Mouse (Mus musculus) left cerebral cortex, postnatal 25 days (tissue): ENCODE measurements around the gene Rasa3. TPM values are rescaled to one million over a fixed set of nuclear protein-coding genes. Genes with fewer than 3 reads are reported as not detected.
A peak's percentile ranks its signal among the peaks of the same experiment; 100 is the strongest.

Experiments
- DNase-seq, 2 experiments: peaks; one replicate each; pipeline ENCODE4 v3.0.0; 2022; ENCODE audit warnings: low spot score in 2 of 2, mixed read lengths in 1 of 2
- intact Hi-C: fragments of 180-260 bp; cut with DNase I; formaldehyde crosslinking; loops from one replicate; pipeline ENCODE4 v1.15.1; 2025
- total RNA-seq, 2 experiments: library from RNA; stranded (reverse); gene quantifications; 2 replicates each; pipeline ENCODE4 v1.2.3; 2021

The Rasa3 gene
- total RNA-seq, 2 experiments from 2014 or later, result 56.7 TPM

DNA sequence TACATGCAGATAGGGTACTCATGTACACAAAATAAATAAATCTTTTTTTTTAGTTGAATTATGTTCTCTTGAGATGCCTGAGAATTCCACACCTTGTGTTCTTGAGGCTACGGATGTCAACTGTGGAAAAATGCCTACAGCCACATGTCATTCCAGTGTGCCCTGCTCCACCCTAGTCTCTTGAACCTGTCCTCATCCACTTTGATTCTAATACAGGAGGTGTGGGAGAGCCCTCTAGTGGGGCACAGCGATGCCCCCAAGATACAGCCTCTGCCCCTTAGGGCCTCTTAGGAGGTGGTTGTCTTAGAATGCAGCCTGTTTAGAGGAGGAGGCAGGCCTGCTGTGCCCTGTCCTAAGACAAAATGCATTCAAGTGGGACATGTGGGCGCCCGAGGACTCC, 10.5 kb upstream of the Rasa3 start:
- intact Hi-C loops, result no loop called here

GRCm38 (mm10) chr8:13687101-13687717, 9.8 kb upstream of the Rasa3 start:
- intact Hi-C loops, result no loop called here
- no peak for DNase-seq

More for the DNA sequence above, 10.5 kb upstream of the Rasa3 start:
- no peak for DNase-seq

DNA sequence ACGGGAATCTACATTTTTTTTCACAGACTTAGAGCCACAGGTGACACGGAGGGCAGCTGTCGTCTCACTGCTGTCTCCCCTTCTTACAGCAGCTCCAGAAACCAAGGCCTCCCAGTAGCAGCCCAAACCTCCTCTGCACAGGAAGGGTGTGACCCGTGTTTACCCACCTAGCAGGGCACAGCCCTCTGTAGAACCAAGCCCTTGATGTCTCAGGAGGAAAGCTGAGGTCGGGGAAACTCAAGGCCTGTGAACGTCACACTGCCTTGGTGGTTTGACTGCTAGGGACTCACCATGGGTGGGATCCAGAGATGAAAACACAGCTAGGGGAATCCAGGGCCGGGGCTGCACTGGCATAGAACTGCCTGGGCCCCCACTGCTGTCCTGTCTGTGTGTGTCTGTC, 9.0 kb upstream of the Rasa3 start:
- no peak for DNase-seq
- intact Hi-C loops, result no loop called here

GRCm38 (mm10) chr8:13685674-13686314, 8.4 kb upstream of the Rasa3 start:
- intact Hi-C loops, result no loop called here
- DNase-seq, result no peak

DNA sequence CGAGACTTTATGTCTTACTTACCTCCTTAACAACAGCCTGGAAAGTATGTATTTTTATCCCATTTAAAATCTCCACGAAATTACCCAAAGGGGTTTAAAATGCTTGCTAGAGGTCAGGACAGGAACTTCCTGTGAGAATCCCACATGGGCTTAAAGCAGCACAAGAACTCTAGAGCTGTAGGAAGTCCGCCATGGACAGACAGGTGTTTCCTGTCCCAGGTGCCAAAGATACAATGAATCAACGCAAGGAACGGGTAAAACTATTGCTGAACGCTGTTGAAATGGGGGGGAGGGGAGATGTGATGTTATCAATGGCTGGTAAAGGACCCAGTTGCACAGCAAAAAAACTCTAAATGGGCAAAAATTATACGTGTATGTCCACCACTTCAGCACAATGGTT, 6.7 kb upstream of the Rasa3 start:
- no peak for DNase-seq
- intact Hi-C loops, result no loop called here

- intact Hi-C loops, result no loop called here
Observed at GRCm38 (mm10) chr8:13678182-13678581, 779 bp upstream of the Rasa3 start.

GRCm38 (mm10) chr8:13676701-13677412, 546 bp downstream of the Rasa3 start:
- DNase-seq, result peak; percentile 77 to 78
- intact Hi-C loops, result loop anchor here (1.0 to 2.0 kb wide), 4 partner anchors 33 to 126 kb away; no protein-coding TSS in a partner anchor

More at GRCm38 (mm10) chr8:13678182-13678581, 779 bp upstream of the Rasa3 start:
- no peak for DNase-seq

DNA sequence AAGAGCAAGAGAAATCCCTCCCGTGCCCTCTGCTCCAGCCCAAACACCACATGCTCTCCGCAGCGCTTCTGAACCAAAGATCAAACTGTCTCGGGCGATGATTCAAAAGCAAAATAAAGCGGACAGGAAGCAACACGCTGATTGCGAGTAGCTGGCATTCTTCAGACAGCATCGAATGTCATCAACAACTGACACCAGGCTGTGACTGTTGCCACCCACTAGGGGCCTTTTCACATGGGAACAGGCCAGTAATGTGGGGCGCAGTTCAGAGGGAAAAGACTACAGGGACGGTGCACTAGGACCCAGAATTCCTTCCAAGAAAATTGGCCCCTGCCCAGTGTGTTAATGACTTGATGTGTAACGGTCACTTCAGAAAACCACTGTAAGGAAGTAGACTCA, 1.1 kb downstream of the Rasa3 start:
- intact Hi-C loops, result loop anchor here (1.0 to 2.0 kb wide), 4 partner anchors 32 to 126 kb away; no protein-coding TSS in a partner anchor
- peak; percentile 45 to 65 for DNase-seq

DNA sequence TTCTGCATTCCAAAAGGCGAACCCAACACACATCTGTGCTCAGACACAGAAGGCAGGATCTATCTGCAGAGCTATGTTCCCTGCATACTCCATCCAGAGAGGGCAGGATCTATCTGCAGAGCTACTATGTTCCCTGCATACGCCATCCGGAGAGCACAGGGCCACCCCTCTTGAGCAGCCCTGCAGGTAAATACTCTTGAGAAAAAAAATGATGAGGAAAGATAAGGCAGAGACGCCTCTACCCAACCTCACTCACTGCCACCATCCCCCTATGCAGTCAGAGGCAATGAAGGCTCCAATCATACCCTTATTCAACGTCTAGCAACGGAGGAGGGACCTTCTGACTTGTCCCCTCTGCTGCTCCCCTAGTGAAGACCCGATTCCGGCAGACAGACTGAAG, 1.9 kb downstream of the Rasa3 start:
- intact Hi-C loops, result no loop called here
- peak in 1 of 2 experiments; percentile 29 for DNase-seq

DNA sequence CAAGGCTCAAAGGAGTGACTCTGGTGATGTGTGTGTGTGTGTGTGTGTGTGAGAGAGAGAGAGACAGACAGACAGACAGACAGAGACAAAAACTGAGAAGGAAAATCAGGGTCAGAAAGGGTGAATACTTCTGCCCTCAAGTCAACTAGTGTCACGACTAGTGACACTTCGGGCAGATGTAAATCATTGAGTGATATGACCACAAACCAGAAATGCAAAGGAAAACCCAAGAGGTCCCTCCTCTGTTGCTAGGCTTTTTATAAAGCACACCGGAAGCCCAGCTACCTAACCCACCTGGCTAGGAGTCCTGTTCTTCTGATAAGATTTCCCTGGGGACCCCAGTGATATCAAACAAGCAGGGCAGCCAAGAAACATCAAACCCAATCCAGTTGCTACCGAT, 2.3 kb downstream of the Rasa3 start:
- intact Hi-C loops, result no loop called here
- DNase-seq, result no peak

DNA sequence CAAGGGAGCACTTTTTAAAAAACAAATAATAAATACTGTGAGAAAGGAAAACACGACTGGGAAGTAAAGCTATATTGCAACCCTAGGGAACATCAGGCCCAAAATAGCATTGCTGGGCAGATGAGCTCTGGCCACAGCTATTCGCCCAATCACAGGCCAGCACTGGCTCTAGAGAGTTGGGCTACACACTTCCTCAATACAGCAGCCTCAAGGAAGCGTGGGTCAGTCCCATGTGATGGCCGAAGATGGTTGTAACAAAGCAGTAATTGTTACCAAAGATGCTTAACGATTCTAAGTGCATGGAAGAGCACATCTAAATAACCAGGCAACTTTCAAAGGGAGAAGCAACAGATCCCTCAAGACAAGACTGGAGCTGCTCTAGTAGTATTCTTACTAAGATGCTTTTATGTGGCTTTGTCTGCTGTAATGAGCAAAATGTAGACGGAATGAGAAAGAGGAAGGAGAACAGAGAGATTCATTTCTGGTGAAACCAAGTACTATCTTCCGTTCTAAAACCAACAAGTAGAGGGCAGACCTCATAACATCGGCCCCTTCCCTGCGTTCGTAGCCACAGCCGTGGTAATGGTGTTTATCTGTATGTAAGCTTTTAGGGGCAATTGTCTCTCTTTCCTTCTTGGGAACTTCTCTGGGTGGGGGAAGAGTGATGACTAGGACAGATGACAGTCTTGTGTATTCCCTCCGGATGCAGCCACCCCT, 3.0 kb downstream of the Rasa3 start:
- intact Hi-C loops, result no loop called here
- DNase-seq, result peak in 1 of 2 experiments; percentile 40

DNA sequence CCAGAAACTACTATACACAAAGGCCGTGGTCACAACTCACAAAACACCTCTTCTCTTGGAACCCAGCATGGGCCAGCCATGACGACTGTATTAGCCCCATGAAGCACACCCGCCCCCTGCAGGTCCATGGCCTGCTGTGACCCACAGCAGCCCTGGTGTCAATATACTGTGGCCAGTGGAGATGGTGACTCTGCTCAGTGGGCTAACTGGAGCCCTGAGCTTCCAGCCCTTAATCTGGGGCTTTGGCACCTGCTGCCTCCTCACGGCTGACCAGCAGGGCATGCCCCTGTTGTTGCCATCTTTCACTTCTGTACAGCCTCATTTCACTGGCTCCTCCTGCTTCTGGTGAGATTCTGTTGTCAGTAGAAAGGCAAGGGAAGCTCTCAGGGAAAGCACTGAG, 4.2 kb downstream of the Rasa3 start:
- no peak for DNase-seq
- intact Hi-C loops, result no loop called here

DNA sequence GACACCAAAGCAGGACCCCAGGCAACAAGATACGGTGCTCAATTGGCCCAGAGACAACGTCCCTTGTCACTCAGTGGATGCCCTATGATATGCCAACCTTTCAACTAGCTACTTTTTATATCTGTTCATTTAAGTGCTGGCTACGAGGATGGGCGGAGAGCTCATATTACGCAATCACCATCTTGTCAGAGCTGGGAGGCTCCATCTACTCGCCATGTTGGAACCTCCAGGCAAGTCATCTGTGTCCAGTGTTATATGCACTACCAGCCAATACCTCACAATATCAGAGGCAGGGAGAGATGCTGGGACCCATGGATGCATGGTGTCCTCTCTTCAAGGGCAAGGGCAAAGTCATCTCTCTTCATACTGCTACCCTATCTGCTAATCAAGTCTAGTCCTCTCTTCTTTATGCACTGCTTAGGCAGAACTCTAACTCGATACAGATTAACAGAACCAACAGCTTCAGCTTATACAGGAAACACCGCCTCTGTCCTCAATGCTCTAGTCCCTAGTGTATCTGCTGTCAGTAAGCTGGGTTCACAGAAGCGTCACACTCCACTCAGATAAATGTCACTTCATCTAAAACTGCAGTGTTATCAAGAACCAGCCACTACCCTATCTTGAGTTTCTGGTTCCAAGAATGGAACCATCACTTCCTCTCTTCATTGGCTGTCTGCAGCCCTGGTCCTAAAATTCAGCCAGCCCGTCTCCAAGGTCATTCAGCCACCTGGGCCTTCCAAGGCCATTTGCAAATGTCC, 6.0 kb downstream of the Rasa3 start:
- DNase-seq, result no peak
- intact Hi-C loops, result no loop called here

DNA sequence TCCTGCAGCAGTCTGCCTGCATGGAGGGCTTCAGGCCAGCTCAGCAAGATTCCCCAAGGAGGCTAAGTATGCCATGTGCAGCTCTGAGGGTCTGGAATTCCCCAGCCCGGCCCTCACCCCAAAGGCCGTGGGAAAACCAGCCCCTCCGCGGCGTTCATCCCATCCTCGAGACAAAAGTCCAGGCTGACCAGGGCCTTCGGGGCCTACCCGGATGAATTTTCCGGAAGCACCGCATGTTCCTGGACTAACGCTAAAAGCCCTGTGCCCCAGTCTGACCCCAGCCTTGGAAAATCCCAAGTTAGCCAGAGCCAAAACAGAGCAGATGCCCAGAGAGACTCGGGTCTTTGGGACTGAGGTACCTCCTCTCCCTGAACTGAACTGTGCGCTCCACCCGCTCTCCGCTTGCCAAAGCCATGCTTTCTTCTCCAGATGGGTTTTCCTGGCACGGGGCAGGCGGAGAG, 7.4 kb downstream of the Rasa3 start:
- peak in 1 of 2 experiments; percentile 26 for DNase-seq
- intact Hi-C loops, result no loop called here

DNA sequence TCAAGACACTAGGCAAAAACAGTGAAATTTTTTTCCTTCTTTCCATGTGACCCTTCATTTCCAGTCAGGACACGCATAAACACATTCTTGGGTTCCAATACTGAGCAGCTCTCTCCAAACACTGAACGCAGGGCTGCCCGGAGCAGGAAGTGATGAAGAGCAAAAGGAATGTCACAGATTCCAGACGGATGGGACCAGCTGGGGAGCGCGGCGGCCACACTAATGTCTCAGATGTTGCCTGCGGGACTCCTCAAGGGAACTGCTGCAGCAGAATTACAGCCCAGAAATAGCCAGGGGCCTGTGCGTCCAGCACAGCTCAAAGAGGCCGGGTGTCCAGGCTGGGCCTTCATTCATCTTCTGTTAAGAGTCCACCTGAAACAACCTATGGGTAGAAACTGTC, 9.0 kb downstream of the Rasa3 start:
- DNase-seq, result no peak
- intact Hi-C loops, result no loop called here

DNA sequence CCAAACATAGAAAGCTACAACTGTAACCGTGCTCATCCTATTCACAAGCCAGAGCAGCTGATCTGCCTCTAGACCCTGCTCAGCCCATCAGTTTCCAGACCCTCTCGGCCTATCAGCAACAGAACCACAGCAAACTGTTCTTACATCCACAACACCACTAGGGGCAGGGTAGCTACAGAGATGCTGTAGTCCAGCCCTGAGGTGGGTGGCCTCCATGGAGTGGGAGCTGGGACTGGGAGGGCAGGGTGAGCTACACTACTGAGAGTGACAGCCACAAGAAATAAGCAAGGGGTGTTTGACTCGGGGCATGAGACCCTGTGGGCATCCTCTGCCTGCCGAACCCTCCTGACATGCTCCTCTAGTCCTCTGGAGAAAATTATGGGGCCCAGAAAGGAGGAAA, 9.5 kb downstream of the Rasa3 start:
- intact Hi-C loops, result no loop called here
- DNase-seq, result no peak

DNA sequence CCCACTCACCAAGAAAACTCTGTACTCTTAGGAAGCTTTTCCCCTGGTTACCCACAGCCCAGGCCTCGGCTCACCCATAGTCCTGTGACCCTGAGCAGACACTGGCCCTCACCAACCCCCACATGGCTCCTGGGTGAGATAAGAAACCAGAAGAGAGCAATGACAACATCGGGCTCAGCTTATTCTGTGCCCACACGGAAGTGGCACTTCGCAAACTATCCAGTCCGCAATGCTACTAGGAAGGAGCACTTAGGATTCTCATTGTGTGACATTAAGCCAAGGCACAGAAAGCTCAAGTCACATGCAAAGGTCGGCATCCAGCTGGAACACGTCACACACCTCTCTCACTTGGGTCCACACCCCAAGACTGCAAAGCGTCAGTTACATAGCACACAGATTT, 11.5 kb downstream of the Rasa3 start:
- no peak for DNase-seq
- intact Hi-C loops, result no loop called here

DNA sequence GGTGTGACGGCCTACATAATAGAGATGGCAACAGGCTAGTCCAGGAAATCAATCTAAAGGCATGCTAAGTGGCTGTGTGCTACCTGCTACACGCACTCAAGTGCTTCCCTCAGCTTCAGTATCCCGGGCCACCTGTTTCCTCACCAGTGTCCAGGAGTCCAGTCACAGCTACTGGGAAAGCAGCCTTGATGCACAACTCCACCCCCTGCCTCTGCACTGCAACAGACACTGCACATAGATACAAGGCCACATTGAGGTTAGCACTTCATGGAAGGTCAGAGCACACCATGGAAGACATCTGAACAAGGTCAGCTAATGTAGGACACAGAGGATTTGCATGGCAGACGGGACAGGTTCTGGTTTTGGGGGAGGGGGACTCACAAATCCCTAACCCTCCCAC, 11.9 kb downstream of the Rasa3 start:
- intact Hi-C loops, result no loop called here
- no peak for DNase-seq

DNA sequence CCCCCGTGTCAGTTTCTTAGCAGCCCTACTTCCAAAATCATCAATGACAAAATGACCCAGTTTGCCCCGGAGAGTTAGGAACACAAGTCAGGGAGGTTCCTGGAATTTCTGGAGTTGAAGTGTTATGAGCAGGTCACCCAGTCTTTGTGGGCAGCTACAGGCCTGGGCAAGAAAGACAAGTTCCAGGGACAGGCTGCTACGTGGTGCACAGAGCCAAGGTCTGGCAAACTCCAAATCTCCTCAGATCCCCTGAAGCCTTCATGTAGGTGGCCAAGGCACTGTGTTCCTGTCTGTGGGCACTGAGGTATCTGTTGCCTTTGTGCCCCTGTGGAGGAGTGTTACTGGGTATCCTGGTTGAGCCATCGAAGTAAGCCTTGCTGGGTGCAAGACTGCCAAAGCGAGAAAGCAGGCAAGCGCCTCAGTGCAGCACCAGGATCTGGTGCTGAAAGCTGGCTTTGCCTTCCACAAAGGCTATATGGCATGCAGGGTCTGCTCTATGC, 12.6 kb downstream of the Rasa3 start:
- no peak for DNase-seq
- intact Hi-C loops, result no loop called here
